Comparison of ENCODE assay signal across 12 mouse cellular contexts in the genomic region with DNA sequence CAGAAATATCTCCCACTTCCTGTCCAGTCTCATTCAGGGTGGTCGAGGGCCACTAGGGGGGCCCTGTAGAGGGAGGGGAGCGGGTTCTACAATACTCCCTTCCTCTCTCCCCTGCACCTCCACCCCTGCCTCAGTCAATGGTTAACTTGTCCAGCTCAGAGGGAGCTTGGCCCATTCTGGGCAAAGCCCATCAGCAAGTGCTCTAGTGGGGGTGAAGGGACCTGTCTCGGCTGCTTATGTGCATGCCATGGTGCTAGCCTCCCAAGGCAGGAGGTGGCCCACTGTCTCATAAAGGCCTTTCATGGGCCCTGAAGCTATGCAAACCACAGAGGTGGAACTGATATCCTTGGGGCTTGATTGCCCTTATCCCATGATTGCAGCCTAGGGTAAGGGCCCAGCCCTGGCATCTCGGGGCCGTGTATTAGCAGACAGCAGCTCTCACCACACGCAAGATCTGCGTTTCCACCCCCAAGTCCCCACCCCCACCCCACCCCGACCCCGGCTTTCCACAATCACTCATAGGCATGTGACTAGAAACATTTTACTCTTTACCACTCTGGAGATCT. TPM values are rescaled to one million over a fixed set of nuclear protein-coding genes. Genes with fewer than 3 reads are reported as not detected.
DNase-seq lines count a peak whose midpoint lies in the region; ATAC-seq and TF ChIP-seq lines count a peak whose summit lies in the region.
"Had no signal": no experiment of that assay in that cellular context is flagged by ENCODE, and none has a peak within 500 bp of the region (broad histone marks: within the 10 kb centered on the region; RNA-seq: fewer than 3 reads in every experiment).

No protein-coding gene starts in this region.

- peak overlapping the region; percentile 55 for H3K4me2 ChIP-seq in lung, embryonic 16.5 days (ENCODE audit: low read depth, low read length)
- no peak overlapping the region for H3K4me2 ChIP-seq in limb, embryonic 15.5 days
- peak overlapping the region; percentile 49 for H3K4me2 ChIP-seq in stomach, embryonic 15.5 days

- no peaks in the 10 kb centered on the region for H3K36me3 ChIP-seq in lung, embryonic 16.5 days (ENCODE audit: control insufficient read depth, insufficient read depth, low read length)
- peaks cover 2% of the 10 kb centered on the region; the same call in 1 of the 2 replicates for H3K36me3 ChIP-seq in kidney, adult 2 months (ENCODE audit: control insufficient read depth, insufficient read depth, low read length)
- H3K36me3 ChIP-seq in limb, embryonic 15.5 days, result no peaks in the 10 kb centered on the region
- no peaks in the 10 kb centered on the region for H3K36me3 ChIP-seq in stomach, embryonic 15.5 days

- TF ChIP-seq POLR2A in kidney, adult 2 months (IDR thresholded peaks at IDR 0.05; ENCODE audit: low read depth, low read length), result peak; percentile 69

- peaks cover 2% of the 10 kb centered on the region; the same call in 1 of the 2 replicates for H3K27me3 ChIP-seq in lung, embryonic 16.5 days (ENCODE audit: control insufficient read depth, insufficient read depth, low read depth, low read length)
- no peaks in the 10 kb centered on the region for H3K27me3 ChIP-seq in kidney, adult 2 months (replicated peaks; ENCODE audit: control insufficient read depth, insufficient read depth, low read length)
- H3K27me3 ChIP-seq in limb, embryonic 15.5 days, result peaks cover 34% of the 10 kb centered on the region
- H3K27me3 ChIP-seq in stomach, embryonic 15.5 days (replicated peaks), result no peaks in the 10 kb centered on the region

- no peak for DNase-seq in lung, adult 18-20 months
- peak; percentile 89 for DNase-seq in kidney, adult 2 months
- no peak for DNase-seq in thymus, postnatal 36 days
- DNase-seq in gastrocnemius, postnatal 25 days, result no peak
- no peak for DNase-seq in heart, postnatal 4 days
- DNase-seq: cerebellum, adult 8-10 months; gastrocnemius, adult 2 months had no signal

- no peak for TF ChIP-seq CTCF in kidney, adult 2 months (conservative IDR thresholded peaks at IDR 0.05; ENCODE audit: insufficient read depth, insufficient read length, low read depth, low read length)

- H3K4me3 ChIP-seq in lung, embryonic 16.5 days (ENCODE audit: low read length), result peak overlapping the region; percentile 53
- peak overlapping the region; percentile 85 for H3K4me3 ChIP-seq in kidney, adult 2 months (ENCODE audit: insufficient read depth, low read depth, low read length)
- no peak overlapping the region for H3K4me3 ChIP-seq in limb, embryonic 15.5 days
- H3K4me3 ChIP-seq in stomach, embryonic 15.5 days (replicated peaks), result peak overlapping the region; percentile 44
- H3K4me3 ChIP-seq: gastrocnemius, adult 2 months had no signal

- H3K27ac ChIP-seq in lung, embryonic 16.5 days (ENCODE audit: low read length), result peak overlapping the region; percentile 98
- H3K27ac ChIP-seq in kidney, adult 2 months (ENCODE audit: insufficient read depth, low read depth, low read length), result peak overlapping the region; percentile 100
- 0 out of 2 replicates have a peak overlapping the region, but pooled peaks have one; percentile 18 for H3K27ac ChIP-seq in limb, embryonic 15.5 days
- H3K27ac ChIP-seq in stomach, embryonic 15.5 days, result peak overlapping the region; percentile 96
- H3K27ac ChIP-seq: gastrocnemius, adult 2 months had no signal

- H3K9me3 ChIP-seq in lung, embryonic 16.5 days (ENCODE audit: control insufficient read depth, low read length), result no peaks in the 10 kb centered on the region
- no peaks in the 10 kb centered on the region for H3K9me3 ChIP-seq in limb, embryonic 15.5 days
- H3K9me3 ChIP-seq in stomach, embryonic 15.5 days, result no peaks in the 10 kb centered on the region

- peak overlapping the region; percentile 70 for H3K9ac ChIP-seq in lung, embryonic 16.5 days (ENCODE audit: low read length)
- H3K9ac ChIP-seq in limb, embryonic 15.5 days, result no peak overlapping the region
- peak overlapping the region; percentile 29; the same call in 1 of the 2 replicates for H3K9ac ChIP-seq in stomach, embryonic 15.5 days

- whole genome bisulfite sequencing in lung, embryonic 16.5 days, result 37% methylated on average over 9 of the region's 9 CpGs
- 16% methylated on average over 9 of the region's 9 CpGs for WGBS in kidney, adult 2 months
- 62% methylated on average over 9 of the region's 9 CpGs for WGBS in limb, embryonic 15.5 days
- 44% methylated on average over 9 of the region's 9 CpGs for WGBS in stomach, embryonic 15.5 days

- peak; percentile 23; the same call in 1 of the 2 replicates for ATAC-seq in lung, embryonic 16.5 days (ENCODE audit: low read depth)
- no peak for ATAC-seq in limb, embryonic 15.5 days (ENCODE audit: insufficient number of reproducible peaks, low FRiP score, low TSS enrichment, low read depth)
- ATAC-seq in stomach, embryonic 15.5 days (ENCODE audit: insufficient read depth, low FRiP score, low read depth), result peak; percentile 19
- ATAC-seq: CD4-positive, CD25-positive, alpha-beta regulatory T cell, adult 4 months had no signal

- peaks cover 13% of the 10 kb centered on the region; the same call in 1 of the 2 replicates for H3K4me1 ChIP-seq in lung, embryonic 16.5 days (replicated peaks; ENCODE audit: control insufficient read depth, insufficient read depth, low read length)
- H3K4me1 ChIP-seq in kidney, adult 2 months (ENCODE audit: control insufficient read depth, insufficient read depth, low read length), result peaks cover 20% of the 10 kb centered on the region
- H3K4me1 ChIP-seq in limb, embryonic 15.5 days, result peaks cover 18% of the 10 kb centered on the region
- peaks cover 12% of the 10 kb centered on the region for H3K4me1 ChIP-seq in stomach, embryonic 15.5 days

RNA-seq across cellular contexts. Expression of gene Prr15l, which starts 1.9 kb away (rescaled TPM):
- 50.5 and 60.2 TPM in 2 replicates for polyA plus RNA-seq in lung, embryonic 16.5 days (2015; fragmentation: Nextera tagmentation; extraction: Ambion mirVana)
- 114 and 119 TPM in 2 replicates for polyA plus RNA-seq in kidney, adult 2 months (2012; rRNA removed)
- 3.4 and 3.6 TPM in 2 replicates for polyA plus RNA-seq in limb, embryonic 15.5 days (2015; fragmentation: Nextera tagmentation; extraction: Ambion mirVana)
- 55.2 and 65.6 TPM in 2 replicates for polyA plus RNA-seq in stomach, embryonic 15.5 days (2015; fragmentation: Nextera tagmentation; extraction: Ambion mirVana)
- not detected for total RNA-seq in gastrocnemius, postnatal 25 days (2021)
- under 1 TPM; 0.32 to 0.36 TPM for total RNA-seq in heart, postnatal 4 days (2021)
- total RNA-seq: gastrocnemius, adult 2 months; monocyte, adult 5-6 weeks had no signal

RNA-seq across cellular contexts. Expression of gene Cdk5rap3, which starts 13.6 kb away (rescaled TPM):
- polyA plus RNA-seq in lung, embryonic 16.5 days (2015; fragmentation: Nextera tagmentation; extraction: Ambion mirVana), result 67.5 and 70.6 TPM in 2 replicates
- 35.6 and 37.2 TPM in 2 replicates for polyA plus RNA-seq in kidney, adult 2 months (2012; rRNA removed)
- 76.2 and 87.4 TPM in 2 replicates for polyA plus RNA-seq in limb, embryonic 15.5 days (2015; fragmentation: Nextera tagmentation; extraction: Ambion mirVana)
- polyA plus RNA-seq in stomach, embryonic 15.5 days (2015; fragmentation: Nextera tagmentation; extraction: Ambion mirVana), result 67.2 and 76.5 TPM in 2 replicates
- total RNA-seq in gastrocnemius, postnatal 25 days (2021), result 10 to 100 TPM; 22.3 to 23.0 TPM
- total RNA-seq in heart, postnatal 4 days (2021), result 10 to 100 TPM; 34.6 to 35.6 TPM

RNA-seq across cellular contexts. Expression of gene Pnpo, which starts 13.9 kb away (rescaled TPM):
- 28.1 and 35.4 TPM in 2 replicates for polyA plus RNA-seq in lung, embryonic 16.5 days (2015; fragmentation: Nextera tagmentation; extraction: Ambion mirVana)
- 73.0 and 77.1 TPM in 2 replicates for polyA plus RNA-seq in kidney, adult 2 months (2012; rRNA removed)
- polyA plus RNA-seq in limb, embryonic 15.5 days (2015; fragmentation: Nextera tagmentation; extraction: Ambion mirVana), result 33.6 and 37.6 TPM in 2 replicates
- polyA plus RNA-seq in stomach, embryonic 15.5 days (2015; fragmentation: Nextera tagmentation; extraction: Ambion mirVana), result 63.6 and 85.7 TPM in 2 replicates
- 1 to 10 TPM; 7.0 to 8.3 TPM for total RNA-seq in gastrocnemius, postnatal 25 days (2021)
- total RNA-seq in heart, postnatal 4 days (2021), result 10 to 100 TPM; 10.6 to 16.7 TPM

RNA-seq across cellular contexts. Expression of gene Sp2, which starts 52.9 kb away (rescaled TPM):
- polyA plus RNA-seq in lung, embryonic 16.5 days (2015; fragmentation: Nextera tagmentation; extraction: Ambion mirVana), result 18.5 and 22.2 TPM in 2 replicates
- polyA plus RNA-seq in kidney, adult 2 months (2012; rRNA removed), result 11.9 and 13.3 TPM in 2 replicates
- 15.1 and 16.8 TPM in 2 replicates for polyA plus RNA-seq in limb, embryonic 15.5 days (2015; fragmentation: Nextera tagmentation; extraction: Ambion mirVana)
- polyA plus RNA-seq in stomach, embryonic 15.5 days (2015; fragmentation: Nextera tagmentation; extraction: Ambion mirVana), result 12.7 and 13.5 TPM in 2 replicates
- 1 to 10 TPM; 8.9 to 9.0 TPM for total RNA-seq in gastrocnemius, postnatal 25 days (2021)
- total RNA-seq in heart, postnatal 4 days (2021), result 10 to 100 TPM; 18.8 to 19.3 TPM

Comparison
In these comparisons a context has a peak if more than half of its experiments do, and no peak if none do; other contexts are left out.
1. H3K27ac ChIP-seq: peak in every context shown above with its lines; median percentile 100 in kidney, adult 2 months; 98 in lung, embryonic 16.5 days; 96 in stomach, embryonic 15.5 days; 18 in limb, embryonic 15.5 days.
2. RNA of gene Prr15l, which starts 1.9 kb away (polyA plus RNA-seq): 114 to 119 TPM in kidney, adult 2 months, 55.2 to 65.6 TPM in stomach, embryonic 15.5 days and 50.5 to 60.2 TPM in lung, embryonic 16.5 days; 3.4 to 3.6 TPM in limb, embryonic 15.5 days; every median in the first group is over 10 times any median in the second.